Mouse (Mus musculus) c-Kit-negative CD71-positive TER-119-positive erythroid progenitor cells, embryonic 14.5 days (primary cell): ENCODE data around the gene Chst1.

ENCODE experiments used
- DNase-seq: peaks from one replicate; pipeline ENCODE4 v3.0.0-alpha.2; 2013; ENCODE audit warnings: low read depth, low spot score

Gene Chst1

DNA sequence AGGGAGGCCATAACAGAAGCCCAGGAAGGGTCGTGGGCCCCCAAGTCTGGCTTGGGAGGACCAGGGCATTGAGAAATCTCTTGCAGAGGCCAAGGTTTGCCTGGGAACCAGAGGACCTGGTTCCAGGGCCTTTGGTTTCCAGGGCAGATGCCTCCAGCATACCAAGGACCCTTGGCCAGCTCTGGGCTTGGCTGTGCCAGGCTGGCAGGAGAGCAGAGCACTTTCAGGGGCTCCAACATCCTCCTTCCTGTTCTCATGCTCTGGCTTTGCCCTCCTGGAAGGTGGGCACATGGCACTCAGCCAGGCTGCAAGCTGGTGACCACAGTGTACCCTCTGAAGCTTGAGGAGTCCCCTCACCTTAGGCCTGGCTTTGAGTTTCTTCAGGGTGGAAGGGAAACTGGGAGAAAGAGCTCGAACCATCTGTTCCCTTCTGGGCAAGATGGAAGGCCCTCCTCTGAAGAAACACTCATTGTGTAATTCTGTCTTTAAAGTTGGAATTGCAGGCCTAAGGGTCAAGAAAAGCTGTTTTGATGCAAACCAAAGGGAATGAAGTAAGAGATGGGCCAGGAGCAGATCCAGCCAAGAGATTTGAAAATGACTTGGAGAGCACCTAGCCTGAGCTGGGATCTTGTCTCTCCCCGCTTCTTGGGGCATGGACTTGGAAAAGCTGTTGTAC is 10.3 kb downstream of the Chst1 start:
- no peak for DNase-seq

DNA sequence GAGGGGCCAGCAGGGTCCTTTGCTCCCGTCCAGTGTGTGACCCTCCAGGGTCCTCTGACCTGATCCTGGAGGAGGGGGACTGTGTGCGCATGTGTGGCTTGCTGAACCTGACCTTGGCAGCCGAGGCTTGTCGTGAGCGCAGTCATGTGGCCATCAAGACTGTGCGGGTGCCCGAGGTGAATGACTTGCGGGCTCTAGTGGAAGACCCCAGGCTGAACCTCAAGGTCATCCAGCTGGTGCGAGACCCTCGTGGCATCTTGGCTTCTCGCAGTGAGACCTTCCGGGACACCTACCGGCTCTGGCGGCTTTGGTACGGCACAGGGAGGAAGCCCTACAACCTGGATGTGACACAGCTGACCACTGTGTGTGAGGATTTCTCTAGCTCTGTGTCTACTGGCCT is 14.1 kb downstream of the Chst1 start:
- DNase-seq = no peak

DNA sequence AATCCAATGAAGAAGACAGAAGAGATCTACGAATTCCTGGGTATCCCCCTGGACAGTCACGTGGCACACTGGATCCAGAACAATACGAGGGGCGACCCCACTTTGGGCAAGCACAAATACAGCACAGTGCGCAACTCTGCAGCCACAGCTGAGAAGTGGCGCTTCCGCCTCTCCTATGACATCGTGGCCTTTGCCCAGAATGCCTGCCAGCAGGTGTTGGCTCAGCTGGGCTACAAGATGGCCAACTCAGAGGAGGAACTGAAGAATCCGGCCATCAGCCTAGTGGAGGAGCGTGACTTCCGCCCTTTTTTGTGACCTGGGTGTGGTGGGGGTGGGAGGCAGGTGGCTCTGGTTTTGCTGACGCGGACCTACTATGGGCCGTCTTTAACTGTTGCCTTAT is 14.6 kb downstream of the Chst1 start:
- DNase-seq = no peak

DNA sequence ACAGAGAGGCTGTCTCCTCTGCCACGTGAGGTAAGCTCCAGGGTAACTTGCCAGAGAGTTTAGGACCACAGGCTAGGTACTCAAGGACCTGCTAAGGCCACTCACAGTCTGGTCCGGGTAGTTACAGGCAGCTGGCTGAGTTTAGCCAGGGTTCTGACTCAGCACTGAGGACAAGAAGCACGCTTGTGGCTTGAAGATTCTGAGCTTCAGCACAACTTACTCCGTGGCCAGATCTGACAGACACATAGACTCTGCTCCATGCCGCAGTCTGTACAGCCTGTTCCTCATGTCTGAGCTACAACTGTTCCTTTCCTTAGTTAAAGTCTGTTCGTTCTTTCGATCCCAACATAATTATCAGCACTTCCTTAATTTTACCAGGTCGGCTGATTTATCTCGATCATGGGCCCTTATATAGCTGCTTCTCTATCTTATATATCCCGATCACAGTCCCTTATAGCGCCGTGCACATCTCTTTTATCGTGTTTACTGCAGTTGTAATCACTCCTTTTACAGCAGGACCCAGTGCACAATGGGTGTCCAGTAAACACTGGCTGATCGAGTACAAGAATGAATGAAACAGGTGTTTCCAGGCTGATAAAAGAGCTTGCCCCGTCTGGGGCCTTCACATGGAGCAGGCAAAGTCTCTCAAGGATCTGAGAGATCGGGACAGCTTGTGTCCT is 17.7 kb downstream of the Chst1 start:
- no peak for DNase-seq

DNA sequence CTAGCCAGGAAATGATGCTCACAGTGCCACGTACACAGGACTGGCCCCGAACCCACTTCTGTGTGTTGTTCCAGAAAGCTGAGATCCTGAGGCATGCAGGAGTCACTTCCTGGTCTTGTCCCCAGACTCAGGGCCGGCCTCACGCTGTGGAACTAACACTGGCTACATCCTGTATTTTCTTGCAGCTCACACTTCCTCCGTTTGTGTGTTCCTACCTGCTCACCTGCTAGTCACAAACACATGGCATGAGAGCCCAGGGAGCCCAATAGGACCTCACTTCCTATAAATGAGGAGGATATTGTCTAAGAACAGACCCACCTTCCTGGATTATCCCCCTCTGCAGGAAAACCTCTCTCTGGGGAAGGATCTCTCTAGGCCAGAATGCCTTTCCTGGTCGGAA is 18.5 kb downstream of the Chst1 start:
- DNase-seq = no peak

DNA sequence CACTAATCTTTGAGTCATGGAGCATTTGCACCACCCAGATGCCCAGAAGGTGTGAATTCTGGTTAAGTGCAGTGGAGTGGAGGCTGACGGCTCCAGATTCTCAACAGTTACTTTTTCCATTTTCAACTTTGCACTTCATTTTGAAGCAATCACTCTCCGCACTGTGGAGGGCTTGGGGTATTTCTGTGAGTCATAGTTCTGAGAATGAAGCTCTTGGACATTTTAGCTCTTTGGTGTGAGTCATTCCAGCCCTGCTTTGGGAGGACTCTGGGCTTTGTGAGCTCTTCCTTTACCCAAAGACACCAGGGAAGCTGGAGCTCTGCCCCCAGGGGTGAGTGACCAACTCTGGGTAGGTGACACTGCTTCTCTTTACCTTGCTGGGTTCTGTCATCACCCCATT is 28.1 kb downstream of the Chst1 start:
- no peak for DNase-seq

DNA sequence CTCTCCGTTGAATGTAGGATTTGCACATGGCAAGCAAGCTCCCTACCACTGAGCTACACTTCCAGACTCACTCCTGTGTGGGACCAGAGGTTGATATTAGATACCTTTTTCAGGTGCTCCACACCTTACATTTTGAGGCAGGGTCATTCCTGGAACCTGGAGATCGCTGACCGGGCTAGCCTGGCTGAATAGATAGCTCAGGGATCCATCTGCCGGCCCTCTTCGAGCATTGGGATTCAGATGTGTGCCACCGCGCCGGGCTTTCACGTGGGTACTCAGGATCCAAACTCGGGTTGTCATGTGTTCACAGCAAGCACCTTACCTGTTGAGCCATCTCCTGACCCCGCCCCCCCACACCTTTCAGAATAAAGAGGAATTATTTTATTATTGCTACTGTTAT is 31.3 kb downstream of the Chst1 start:
- DNase-seq = no peak

DNA sequence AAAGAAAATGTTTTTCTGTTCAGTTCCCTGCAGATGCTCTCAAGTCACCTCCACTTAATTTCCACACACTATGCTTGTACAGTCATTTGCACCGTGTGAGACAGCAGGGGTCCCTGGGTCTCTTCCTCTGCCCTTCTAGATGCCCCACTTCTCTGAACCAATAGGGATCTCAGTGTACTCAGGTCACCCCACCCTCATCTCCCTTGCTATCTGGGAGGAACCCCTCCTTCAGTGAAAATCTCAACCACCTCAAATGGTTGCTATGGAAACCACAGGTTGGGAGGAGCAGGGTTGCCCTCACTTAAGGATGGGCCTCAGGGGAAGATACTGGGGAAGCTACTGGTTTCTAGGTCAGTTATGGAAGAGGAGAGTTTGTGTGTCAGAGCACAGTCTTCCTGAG is 32.5 kb downstream of the Chst1 start:
- DNase-seq = no peak

DNA sequence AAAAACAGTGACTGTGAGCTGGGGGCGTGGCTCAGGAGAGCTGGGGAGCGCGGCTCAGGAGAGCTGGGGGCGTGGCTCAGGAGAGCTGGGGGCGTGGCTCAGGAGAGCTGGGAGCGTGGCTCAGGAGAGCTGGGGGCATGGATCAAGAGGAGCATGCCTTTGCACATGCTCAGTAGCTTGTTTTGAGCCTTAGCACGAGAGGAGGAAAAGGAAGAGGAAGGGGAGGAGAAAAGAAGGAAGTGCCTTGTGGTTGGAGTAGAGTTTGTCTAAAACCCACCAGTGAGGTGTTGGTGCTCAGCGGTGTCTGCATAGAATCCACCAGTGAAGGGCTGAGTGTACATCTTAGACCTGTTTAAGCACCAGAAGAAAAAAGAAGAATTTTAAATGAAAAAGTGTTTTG is 41.0 kb downstream of the Chst1 start:
- no peak for DNase-seq

DNA sequence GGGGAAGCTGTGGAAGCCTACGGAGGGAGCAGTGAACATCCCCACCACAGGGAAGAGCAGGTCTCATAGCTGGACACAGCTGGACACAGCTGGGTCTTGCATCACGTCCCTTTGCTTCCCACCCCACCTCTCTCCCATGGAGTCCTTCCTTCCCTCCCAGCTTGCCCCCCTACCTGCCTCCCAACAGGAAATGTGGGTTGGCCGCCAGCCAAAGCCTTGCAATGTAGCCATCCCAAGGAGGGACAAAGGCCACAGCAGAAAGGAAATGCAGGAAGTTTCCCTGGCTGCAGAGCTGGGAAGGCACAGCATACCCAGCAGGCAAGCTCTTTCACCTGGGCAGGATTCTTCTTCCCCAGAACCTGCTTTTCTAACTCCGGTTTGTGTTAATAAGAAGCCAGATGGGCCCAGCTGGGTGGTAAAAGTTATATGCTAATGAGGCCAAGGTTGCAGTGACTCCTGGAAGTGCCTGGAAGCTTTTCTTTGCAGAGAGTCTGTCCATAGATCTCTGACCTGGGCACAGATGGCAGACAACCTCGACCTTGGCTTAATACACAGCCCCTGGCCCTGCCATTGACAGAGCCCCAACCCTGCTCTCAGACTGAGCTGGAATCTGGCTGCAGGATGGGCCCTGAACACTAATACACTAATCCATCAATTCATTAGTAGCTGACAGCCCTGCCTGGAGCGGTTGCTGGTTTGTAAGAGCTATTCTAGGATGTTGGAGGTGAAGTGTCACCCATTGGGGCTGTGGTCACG is 46.0 kb downstream of the Chst1 start:
- no peak for DNase-seq

DNA sequence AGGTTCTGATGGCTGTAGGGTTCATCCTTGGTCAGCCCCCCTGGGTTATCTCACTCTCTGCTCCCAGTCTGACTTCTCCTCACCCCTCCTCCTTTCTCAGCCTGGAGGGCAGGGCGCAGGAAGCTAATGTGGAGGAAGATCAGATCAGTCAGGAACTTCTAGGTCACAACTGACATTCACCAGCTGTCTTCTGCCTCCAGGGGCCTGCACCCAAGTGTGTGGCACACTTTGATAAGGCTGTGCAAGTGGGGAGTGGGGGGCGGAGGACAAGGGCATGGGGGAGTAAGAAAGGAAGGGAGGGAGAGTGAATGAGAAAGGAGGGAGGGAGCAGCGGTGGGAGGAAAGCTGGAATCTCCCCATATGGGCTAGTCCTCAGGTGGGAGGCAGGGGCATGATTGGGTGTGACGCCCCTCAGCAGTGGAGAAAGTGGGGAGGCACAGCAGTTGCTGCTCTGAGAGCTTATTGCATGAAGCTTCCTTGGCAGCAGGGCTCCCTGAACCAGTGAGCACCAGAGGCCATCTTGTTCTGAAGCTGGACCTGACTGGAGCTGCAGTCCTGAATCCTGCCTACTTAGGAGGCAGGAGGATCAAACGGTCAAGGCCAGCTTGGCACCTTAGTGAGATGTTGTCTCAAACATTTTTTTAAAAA is 49.8 kb downstream of the Chst1 start:
- no peak for DNase-seq

DNA sequence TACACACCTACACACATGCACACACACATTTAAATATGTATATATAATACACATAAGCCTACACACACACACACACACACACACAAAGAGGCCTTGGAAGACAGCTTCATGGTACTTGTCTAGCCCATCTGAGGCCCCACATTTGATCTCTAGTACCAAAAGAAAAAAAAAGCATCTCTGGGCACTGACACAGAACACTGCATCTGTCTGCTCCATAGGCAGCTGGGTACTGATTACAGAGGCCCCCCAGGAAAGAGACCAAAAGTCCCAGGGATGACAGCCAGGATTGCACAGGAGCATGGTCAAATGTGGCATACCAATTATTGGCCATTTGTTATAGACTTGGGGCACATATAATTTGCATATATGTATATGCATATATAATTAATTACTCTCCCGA is 50.9 kb downstream of the Chst1 start:
- no peak for DNase-seq

DNA sequence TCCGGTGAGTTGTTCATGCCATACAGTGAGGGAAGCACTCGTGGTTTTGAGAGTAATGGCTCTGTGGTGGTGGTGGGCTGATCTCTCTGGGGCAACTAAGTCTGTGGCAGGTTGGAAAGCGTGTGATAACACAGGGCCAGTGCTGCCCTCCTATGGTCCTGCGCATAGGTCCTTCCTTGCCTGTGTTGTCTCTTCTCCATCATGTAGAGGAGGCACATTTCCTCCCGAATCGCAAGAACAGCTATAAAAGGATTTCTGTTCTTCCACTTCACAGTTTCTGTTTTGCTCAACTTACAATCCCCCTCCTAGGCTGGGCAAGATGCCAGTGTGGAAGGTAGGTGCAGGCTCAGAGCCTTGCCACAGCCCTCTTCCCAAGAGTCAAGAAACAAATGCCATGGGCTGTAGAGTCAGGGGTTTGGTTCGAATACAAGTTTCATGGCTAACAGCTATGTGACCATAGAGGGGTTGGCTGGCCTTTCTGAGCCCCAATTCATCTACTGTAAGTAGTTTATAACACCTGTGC is 51.8 kb downstream of the Chst1 start:
- DNase-seq = no peak

DNA sequence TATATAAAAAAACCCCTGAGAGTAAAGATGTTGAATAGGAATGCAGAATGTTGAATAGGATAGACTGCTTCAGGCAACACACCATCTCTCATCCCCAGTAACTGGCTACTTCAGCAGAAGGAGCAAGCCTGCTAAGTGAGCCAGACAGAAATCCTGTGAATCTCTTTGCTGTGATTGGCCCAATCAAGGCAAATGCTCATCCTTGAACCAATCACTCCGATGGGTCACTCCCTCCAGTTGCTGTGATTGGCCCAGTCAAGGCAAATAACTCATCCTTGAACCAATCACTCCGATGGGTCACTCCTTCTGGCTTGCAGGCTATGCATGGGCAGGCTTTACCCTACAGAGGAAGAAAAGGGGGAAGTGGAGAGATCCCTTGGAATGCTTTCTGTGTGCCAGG is 57.7 kb downstream of the Chst1 start:
- DNase-seq = no peak

DNA sequence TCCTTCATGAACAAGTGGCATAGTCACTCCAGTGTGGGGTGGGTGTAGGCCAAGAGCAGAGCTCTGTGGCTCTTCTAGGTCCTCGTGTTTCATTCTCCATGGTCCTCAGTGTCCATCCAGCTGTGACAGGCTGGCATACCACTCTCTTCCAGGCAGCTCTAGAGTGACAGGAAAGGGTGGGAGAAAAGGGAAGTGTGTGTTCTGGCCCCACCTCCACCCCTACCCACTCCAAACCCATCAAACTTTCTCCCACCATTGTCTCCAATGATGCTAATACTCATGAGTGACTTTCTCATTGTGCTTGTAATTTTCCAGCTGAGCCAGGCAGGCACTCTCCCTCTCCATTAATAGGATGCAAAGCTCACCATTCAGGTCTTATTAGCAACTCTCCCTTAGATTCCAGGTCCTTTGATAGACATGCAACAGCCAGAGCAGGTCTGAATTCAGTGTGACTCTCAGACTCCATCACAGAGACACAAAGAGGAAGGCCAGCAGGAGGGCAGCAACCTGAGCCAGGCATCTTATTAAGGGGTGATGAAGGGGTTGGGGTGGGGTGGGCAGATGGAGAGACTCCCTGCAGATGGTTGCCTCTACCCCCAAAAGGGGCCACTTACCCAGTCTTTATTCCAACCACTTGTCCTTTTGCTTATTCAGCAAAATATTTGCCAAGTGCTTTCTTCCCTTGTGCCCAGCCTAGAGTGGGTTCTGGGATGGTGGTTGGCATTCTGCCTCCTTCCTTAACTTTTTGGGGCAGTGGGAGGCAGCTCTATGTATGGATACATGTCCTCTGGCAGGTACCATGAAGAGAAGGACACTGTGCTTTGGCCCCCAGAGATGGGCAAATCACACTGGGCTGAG is 59.0 kb downstream of the Chst1 start:
- no peak for DNase-seq

DNA sequence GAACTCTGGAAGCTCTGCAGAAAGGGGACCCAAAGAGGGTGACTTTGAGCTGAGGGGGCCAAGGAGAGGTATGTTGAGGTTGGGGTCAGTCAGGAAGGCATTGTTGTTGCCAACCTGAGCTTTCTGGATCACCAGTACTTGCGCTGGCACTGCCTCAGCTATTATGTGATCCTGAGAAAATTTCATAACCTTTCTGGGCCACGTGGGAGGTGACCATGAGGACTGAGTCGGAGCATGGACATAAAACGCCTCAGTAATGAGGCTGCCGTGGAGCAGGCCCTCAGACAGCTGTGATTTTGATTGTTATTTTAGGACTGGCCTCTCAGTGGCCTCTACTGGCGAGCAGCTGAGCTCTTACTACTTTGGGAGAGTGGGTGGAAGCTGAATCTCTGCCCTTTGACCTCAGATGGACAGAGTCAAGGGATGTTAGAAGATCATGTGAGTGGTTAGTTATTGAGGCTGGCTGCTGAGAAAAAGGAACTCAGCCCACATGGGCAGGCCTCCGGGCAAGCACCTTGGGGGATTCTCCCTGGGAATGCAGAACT is 60.1 kb downstream of the Chst1 start:
- DNase-seq = no peak

DNA sequence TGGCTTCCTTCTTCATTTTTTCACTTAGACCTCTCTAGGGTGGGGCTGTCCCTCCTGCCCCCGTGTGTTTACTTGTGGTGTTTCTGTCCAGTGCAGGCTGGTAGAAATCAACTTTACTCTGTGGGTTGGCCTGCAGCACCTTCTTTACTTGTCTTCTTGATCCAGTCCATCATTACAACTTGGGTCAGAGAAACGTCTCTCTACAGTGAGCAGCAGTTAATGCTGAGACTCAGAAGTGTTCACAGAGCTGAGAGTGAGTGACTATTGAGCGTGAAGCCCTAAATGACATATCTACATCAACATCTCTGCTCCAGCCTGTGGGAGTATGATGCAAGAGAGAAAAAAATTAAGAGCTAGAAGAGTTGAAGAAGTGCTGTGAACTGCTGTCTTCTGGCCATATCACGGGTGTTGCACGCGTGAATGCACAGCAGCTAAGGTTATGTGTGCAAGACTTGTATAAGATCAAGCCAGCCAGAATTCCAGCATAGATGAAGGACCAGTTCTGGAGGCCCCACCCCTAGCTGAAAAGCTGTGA is 63.1 kb downstream of the Chst1 start:
- no peak for DNase-seq
